Mouse (Mus musculus) C2C12 (cell line): ENCODE data around the gene Madd.

Experiments used
- CEBPB ChIP-seq: IDR thresholded peaks from one replicate; pipeline ENCODE4 v1.6.1; 2011; ENCODE audit warnings: low read depth, mild to moderate bottlenecking, control low read depth, moderate library complexity
- CTCF ChIP-seq: IDR thresholded peaks from one replicate; pipeline ENCODE4 v1.5.1; 2011; ENCODE audit not compliant: control insufficient read depth, insufficient read depth, insufficient read length
- FOSL1 ChIP-seq: IDR thresholded peaks from one replicate; pipeline ENCODE4 v1.8.0; 2011; ENCODE audit warnings: mild to moderate bottlenecking, low read length; ENCODE audit not compliant: poor library complexity, insufficient read depth, severe bottlenecking

- TF ChIP-seq CTCF: no peak
- TF ChIP-seq CEBPB: no peak
- TF ChIP-seq FOSL1: no peak
Measured at GRCm38 (mm10) chr2:91096524-91096923, 87.1 kb downstream of the Madd start.
